Mouse (Mus musculus) urinary bladder, postnatal 25 days (tissue): ENCODE measurements around the gene Ccdc159.

Source experiments
- DNase-seq: peaks from one replicate; pipeline ENCODE4 v3.0.0; 2022; ENCODE audit warnings: low spot score

Ccdc159 gene

DNA sequence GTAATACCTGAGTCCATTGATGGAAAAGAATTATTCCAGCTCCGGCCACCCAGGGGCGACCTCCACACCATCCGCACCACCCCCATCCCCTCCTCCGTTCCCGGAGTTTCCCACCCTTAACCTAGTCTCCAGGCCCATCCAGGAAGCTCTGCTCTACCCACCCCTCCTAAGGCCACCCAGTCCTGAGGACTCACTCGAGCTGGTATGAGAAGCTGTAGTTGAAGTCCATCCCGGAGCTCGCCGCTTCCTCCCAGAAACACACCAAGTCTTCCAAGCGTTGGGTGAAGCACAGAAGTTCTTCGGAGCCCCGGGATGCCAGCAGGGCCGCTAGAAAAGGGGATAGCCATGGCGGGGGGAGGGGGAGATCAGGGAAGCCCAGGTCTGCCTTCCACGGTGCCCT, 34.7 kb downstream of the Ccdc159 start:
- DNase-seq = no peak

- peak; percentile 47 for DNase-seq
These were observed 35.3 kb downstream of the Ccdc159 start for GRCm38 (mm10) chr9:21962416-21963059.

- DNase-seq = no peak
These were observed 36.1 kb downstream of the Ccdc159 start, which contains the start of gene Epor for GRCm38 (mm10) chr9:21963417-21963816. Epor (minus strand) TSS chr9:21963506.

GRCm38 (mm10) chr9:21968883-21969282, 41.6 kb downstream of the Ccdc159 start:
- DNase-seq = no peak

GRCm38 (mm10) chr9:21969304-21969703, 42.0 kb downstream of the Ccdc159 start:
- no peak for DNase-seq

DNA sequence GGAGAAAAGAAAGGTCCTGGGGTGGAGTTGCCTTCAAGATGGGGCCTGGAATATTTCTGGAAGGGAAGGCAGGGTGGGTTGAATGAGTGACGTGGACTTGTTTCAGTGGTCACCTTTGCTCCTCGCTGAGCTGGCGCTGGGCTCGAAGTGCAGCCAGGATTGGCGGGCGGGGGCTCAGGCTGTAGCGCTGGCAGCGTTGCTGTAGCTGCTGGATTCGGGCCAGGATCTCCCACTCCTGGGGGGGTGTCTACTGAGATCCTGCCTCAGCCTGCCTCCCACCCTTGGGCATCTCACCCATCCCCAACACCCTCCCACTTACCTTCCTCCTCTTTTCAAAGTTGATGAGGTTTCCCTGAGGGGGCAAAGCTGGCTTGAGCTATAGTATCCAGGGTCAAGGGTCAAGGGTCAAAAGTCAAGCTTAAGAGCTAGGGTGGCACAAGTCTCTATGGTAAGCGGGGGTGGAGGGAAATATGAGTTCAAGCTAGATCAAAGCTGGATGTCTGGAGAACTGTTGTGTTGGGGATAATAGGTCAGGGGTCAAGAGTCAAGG, 49.4 kb downstream of the Ccdc159 start:
- DNase-seq = no peak

DNA sequence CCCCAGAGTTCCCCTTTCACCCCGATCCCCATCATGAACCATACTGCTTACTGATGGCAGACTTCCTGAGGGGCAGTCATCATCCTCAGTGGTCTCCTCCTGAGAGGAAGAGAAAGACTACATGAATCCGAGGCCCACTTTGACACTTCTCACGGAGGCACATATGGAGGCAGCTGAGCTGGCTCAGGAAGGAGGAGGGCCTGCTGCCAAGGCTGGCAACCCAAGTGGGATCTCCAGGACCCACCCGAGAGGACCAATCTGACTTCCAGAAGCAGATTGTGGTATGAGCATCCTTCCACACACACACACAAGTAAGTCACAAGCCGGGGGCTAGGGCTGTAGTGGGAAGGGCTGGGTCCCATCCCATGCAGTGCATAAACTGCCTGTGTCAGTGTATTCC, 50.1 kb downstream of the Ccdc159 start:
- DNase-seq = no peak

GRCm38 (mm10) chr9:21977972-21978371, 50.7 kb downstream of the Ccdc159 start:
- no peak for DNase-seq

- DNase-seq = no peak
These were observed 51.3 kb downstream of the Ccdc159 start for GRCm38 (mm10) chr9:21978398-21979128.

- no peak for DNase-seq
These were observed 56.6 kb downstream of the Ccdc159 start for GRCm38 (mm10) chr9:21983911-21984310.
